Mouse (Mus musculus) regulatory T cell (primary cell): Measurements from ENCODE around the gene Zdhhc21.

Experiments used
- in situ Hi-C: fragments of 300-600 bp; cut with MboI, MseI; formaldehyde crosslinking; loops from one replicate; pipeline ENCODE4 v1.15.1; 2025; ENCODE audit warnings: high pct_unique_total_duplicates

The Zdhhc21 gene

GRCm38 (mm10) chr4:82859131-82860125 lies at the start of gene Zdhhc21:
Gene Zdhhc21 (minus strand): TSS chr4:82859958.
- in situ Hi-C loops = no loop called here

- in situ Hi-C loops = no loop called here
Measured at GRCm38 (mm10) chr4:82895227-82895626, 35.5 kb upstream of the Zdhhc21 start.

- in situ Hi-C loops = no loop called here
Measured at GRCm38 (mm10) chr4:82892247-82892646, 32.5 kb upstream of the Zdhhc21 start.

- in situ Hi-C loops = no loop called here
Measured at GRCm38 (mm10) chr4:82891566-82891965, 31.8 kb upstream of the Zdhhc21 start.

- in situ Hi-C loops = no loop called here
Measured at GRCm38 (mm10) chr4:82891049-82891448, 31.3 kb upstream of the Zdhhc21 start.

- in situ Hi-C loops = no loop called here
Measured at GRCm38 (mm10) chr4:82890585-82890984, 30.8 kb upstream of the Zdhhc21 start.

GRCm38 (mm10) chr4:82886148-82886547 lies 26.4 kb upstream of the Zdhhc21 start:
- in situ Hi-C loops = no loop called here

GRCm38 (mm10) chr4:82885535-82885913 lies 25.8 kb upstream of the Zdhhc21 start:
- in situ Hi-C loops = no loop called here

- in situ Hi-C loops = no loop called here
Measured at GRCm38 (mm10) chr4:82884636-82885534, 25.1 kb upstream of the Zdhhc21 start, which contains the start of gene Cer1. Gene Cer1 (minus strand): TSS chr4:82885148.

- in situ Hi-C loops = no loop called here
Measured at GRCm38 (mm10) chr4:82882500-82882899, 22.7 kb upstream of the Zdhhc21 start.

- in situ Hi-C loops = no loop called here
Measured at GRCm38 (mm10) chr4:82881366-82881765, 21.6 kb upstream of the Zdhhc21 start.

- in situ Hi-C loops = no loop called here
Measured at GRCm38 (mm10) chr4:82880243-82880642, 20.5 kb upstream of the Zdhhc21 start.

- in situ Hi-C loops = no loop called here
Measured at GRCm38 (mm10) chr4:82879152-82879551, 19.4 kb upstream of the Zdhhc21 start.

GRCm38 (mm10) chr4:82876656-82877055 lies 16.9 kb upstream of the Zdhhc21 start:
- in situ Hi-C loops = no loop called here

- in situ Hi-C loops = no loop called here
Measured at GRCm38 (mm10) chr4:82875532-82875931, 15.8 kb upstream of the Zdhhc21 start.

GRCm38 (mm10) chr4:82874791-82875190 lies 15.0 kb upstream of the Zdhhc21 start:
- in situ Hi-C loops = no loop called here

- in situ Hi-C loops = no loop called here
Measured at GRCm38 (mm10) chr4:82872548-82872947, 12.8 kb upstream of the Zdhhc21 start.

- in situ Hi-C loops = no loop called here
Measured at GRCm38 (mm10) chr4:82872121-82872520, 12.4 kb upstream of the Zdhhc21 start.

- in situ Hi-C loops = no loop called here
Measured at GRCm38 (mm10) chr4:82870931-82871330, 11.2 kb upstream of the Zdhhc21 start.

GRCm38 (mm10) chr4:82867731-82868445 lies 8.1 kb upstream of the Zdhhc21 start:
- in situ Hi-C loops = no loop called here

- in situ Hi-C loops = no loop called here
Measured at GRCm38 (mm10) chr4:82867111-82867510, 7.4 kb upstream of the Zdhhc21 start.
